Mouse (Mus musculus): Measurements from ENCODE around the gene Strada. TPM values are rescaled to one million over a fixed set of nuclear protein-coding genes. Genes with fewer than 3 reads are reported as not detected.
"Not testable (repeated sequence)": the region's sequence is repeated elsewhere in the genome, so short reads cannot be mapped to it uniquely, and the experiment has no call there.

The Strada gene
- total RNA-seq (2021) = 12.1 and 12.5 TPM in 2 replicates
- long read RNA-seq, experiment 1, transcript Strada-202 (11 exons, 1,517 nt) = major isoform, 9 of 23 reads
- long read RNA-seq, experiment 1, partial matches to known transcripts = 1 of 23 reads
- long read RNA-seq, experiment 1, other reads (novel, unspliced or antisense) = 12 of 23 reads
- long read RNA-seq, experiment 2, partial matches to known transcripts = 2 of 14 reads
- long read RNA-seq, experiment 2, other reads (novel, unspliced or antisense) = 8 of 14 reads

GRCm38 (mm10) chr11:106202123-106202465 is at the start of gene Strada:
TSS of gene Strada (minus strand) at chr11:106202168.
- no peak for DNase-seq

- DNase-seq = no peak
Observed at GRCm38 (mm10) chr11:106249326-106249725, 47.4 kb upstream of the Strada start.

GRCm38 (mm10) chr11:106246834-106247233 is 44.9 kb upstream of the Strada start:
- no peak for DNase-seq

- not testable (repeated sequence) for DNase-seq
Observed at GRCm38 (mm10) chr11:106233978-106234377, 32.0 kb upstream of the Strada start.

- DNase-seq = no peak
Observed at GRCm38 (mm10) chr11:106220603-106221002, 18.6 kb upstream of the Strada start.

- peak; percentile 95 for DNase-seq
Observed at GRCm38 (mm10) chr11:106216730-106217490, 14.9 kb upstream of the Strada start, which contains the start of gene Ddx42. TSS of gene Ddx42 (plus strand) at chr11:106216926.

- DNase-seq = peak; percentile 97
Observed at GRCm38 (mm10) chr11:106215927-106216729, 14.2 kb upstream of the Strada start, which contains the start of gene Ccdc47. TSS of gene Ccdc47 (minus strand) at chr11:106216344.

GRCm38 (mm10) chr11:106215450-106215859 is 13.5 kb upstream of the Strada start:
- DNase-seq = no peak

- no peak for DNase-seq
Observed at GRCm38 (mm10) chr11:106214856-106215255, 12.9 kb upstream of the Strada start.

- no peak for DNase-seq
Observed at GRCm38 (mm10) chr11:106212771-106213170, 10.8 kb upstream of the Strada start.

GRCm38 (mm10) chr11:106201337-106202122 is 438 bp downstream of the Strada start:
- no peak for DNase-seq

GRCm38 (mm10) chr11:106200756-106201155 is 1.2 kb downstream of the Strada start:
- DNase-seq = no peak

- not testable (repeated sequence) for DNase-seq
Observed at GRCm38 (mm10) chr11:106199997-106200396, 2.0 kb downstream of the Strada start.

- DNase-seq = no peak
Observed at GRCm38 (mm10) chr11:106198277-106198676, 3.7 kb downstream of the Strada start.

GRCm38 (mm10) chr11:106195341-106195740 is 6.6 kb downstream of the Strada start:
- DNase-seq = no peak

GRCm38 (mm10) chr11:106194891-106195290 is 7.1 kb downstream of the Strada start:
- no peak for DNase-seq

- no peak for DNase-seq
Observed at GRCm38 (mm10) chr11:106194155-106194541, 7.8 kb downstream of the Strada start.

GRCm38 (mm10) chr11:106193371-106194154 is 8.4 kb downstream of the Strada start:
- peak; percentile 99 for DNase-seq

- DNase-seq = no peak
Observed at GRCm38 (mm10) chr11:106192657-106193370, 9.2 kb downstream of the Strada start.

GRCm38 (mm10) chr11:106192241-106192640 is 9.7 kb downstream of the Strada start:
- DNase-seq = no peak
